Mouse (Mus musculus): ENCODE data around the gene Olfr822. TPM values are rescaled to one million over a fixed set of nuclear protein-coding genes. Genes with fewer than 3 reads are reported as not detected.
A peak's percentile ranks its signal among the peaks of the same experiment; 100 is the strongest.
"Not testable (repeated sequence)": the region's sequence is repeated elsewhere in the genome, so short reads cannot be mapped to it uniquely, and the experiment has no call there.

The Olfr822 gene
- not detected for total RNA-seq (2021)
- long read RNA-seq, experiment 1, result 0 reads
- long read RNA-seq, experiment 2, result 0 reads

- no peak for DNase-seq (ENCODE audit: low spot score in 2 of 2)
These were observed at the start of gene Olfr822 for GRCm38 (mm10) chr10:130070910-130071309. Gene Olfr822 (plus strand): TSS chr10:130071210.

GRCm38 (mm10) chr10:130030048-130030447, 41.0 kb upstream of the Olfr822 start, which contains the start of gene Olfr821:
Gene Olfr821 (plus strand): TSS chr10:130030348.
- DNase-seq (ENCODE audit: low spot score in 2 of 2), result no peak

GRCm38 (mm10) chr10:130037096-130037495, 33.9 kb upstream of the Olfr822 start:
- DNase-seq (ENCODE audit: low spot score in 2 of 2), result no peak

GRCm38 (mm10) chr10:130092838-130093440, 21.9 kb downstream of the Olfr822 start:
- peak; percentile 37 to 51 for DNase-seq (ENCODE audit: low spot score in 2 of 2)

GRCm38 (mm10) chr10:130096104-130096503, 25.1 kb downstream of the Olfr822 start:
- no peak for DNase-seq (ENCODE audit: low spot score in 2 of 2)

GRCm38 (mm10) chr10:130115283-130115682, 44.3 kb downstream of the Olfr822 start, which contains the start of gene Olfr823:
Gene Olfr823 (minus strand): TSS chr10:130115383.
- not testable (repeated sequence) for DNase-seq (ENCODE audit: low spot score in 2 of 2)

GRCm38 (mm10) chr10:130116045-130116444, 45.0 kb downstream of the Olfr822 start:
- DNase-seq (ENCODE audit: low spot score in 2 of 2), result not testable (repeated sequence)

Other genes with a start within 250 kb of the Olfr822 start
- gene Olfr812, start 225.1 kb upstream of the Olfr822 start, total RNA-seq (2021), result not detected
- gene Olfr813, start 215.8 kb upstream of the Olfr822 start, total RNA-seq (2021), result not detected
- not detected for gene Olfr814, start 191.4 kb upstream of the Olfr822 start, total RNA-seq (2021)
- not detected for gene Olfr815, start 165.3 kb upstream of the Olfr822 start, total RNA-seq (2021)
- gene Olfr816, start 155.6 kb upstream of the Olfr822 start, total RNA-seq (2021), result not detected
- gene Olfr818, start 122.1 kb upstream of the Olfr822 start, total RNA-seq (2021), result not detected
- not detected for gene Olfr819, start 103.9 kb upstream of the Olfr822 start, total RNA-seq (2021)
- gene Olfr247, start 95.1 kb upstream of the Olfr822 start, total RNA-seq (2021), result not detected
- not detected for gene Gm10310, start 86.1 kb upstream of the Olfr822 start, total RNA-seq (2021)
- not detected for gene Olfr820, start 58.6 kb upstream of the Olfr822 start, total RNA-seq (2021)
- not detected for gene Olfr821, start 40.9 kb upstream of the Olfr822 start, total RNA-seq (2021)
- not detected for gene Olfr823, start 44.2 kb downstream of the Olfr822 start, total RNA-seq (2021)
- not detected for gene Olfr824, start 58.8 kb downstream of the Olfr822 start, total RNA-seq (2021)
- not detected for gene Olfr825, start 95.6 kb downstream of the Olfr822 start, total RNA-seq (2021)
- gene Olfr826, start 113.0 kb downstream of the Olfr822 start, total RNA-seq (2021), result not detected
- gene Olfr827, start 143.2 kb downstream of the Olfr822 start, total RNA-seq (2021), result not detected
- gene Neurod4, start 209.0 kb downstream of the Olfr822 start, total RNA-seq (2021), result 1 to 10 TPM in 1 of 2 experiments, under 1 TPM in 1; 0.33 to 1.7 TPM